Mouse (Mus musculus): ENCODE data around the gene Cldn16. TPM values are rescaled to one million over a fixed set of nuclear protein-coding genes. Genes with fewer than 3 reads are reported as not detected.

The Cldn16 gene
- polyA plus RNA-seq (2015; fragmentation: Illumina TruSeq; extraction: RNeasy Lipid Tissue Mini Kit (QIAGEN cat#74804); ENCODE audit: low read depth, low replicate concordance): not detected

GRCm38 (mm10) chr16:26462835-26463234, at the start of gene Cldn16:
Cldn16 (plus strand) TSS chr16:26463135.

GRCm38 (mm10) chr16:26526669-26527068, 63.7 kb downstream of the Cldn16 start, which contains the start of gene Tmem207:
Tmem207 (minus strand) TSS chr16:26526769.

Other genes with a start within 250 kb of the Cldn16 start
- gene Cldn1, start 91.3 kb upstream of the Cldn16 start, polyA plus RNA-seq (2015; fragmentation: Illumina TruSeq; extraction: RNeasy Lipid Tissue Mini Kit (QIAGEN cat#74804); ENCODE audit: low read depth, low replicate concordance): 2.7 TPM
- gene Tmem207, start 63.6 kb downstream of the Cldn16 start, polyA plus RNA-seq (2015; fragmentation: Illumina TruSeq; extraction: RNeasy Lipid Tissue Mini Kit (QIAGEN cat#74804); ENCODE audit: low read depth, low replicate concordance): not detected
- 32.0 TPM for gene Il1rap, start 118.6 kb downstream of the Cldn16 start, polyA plus RNA-seq (2015; fragmentation: Illumina TruSeq; extraction: RNeasy Lipid Tissue Mini Kit (QIAGEN cat#74804); ENCODE audit: low read depth, low replicate concordance)

All from brain, adult 10 weeks (tissue).